Mouse (Mus musculus): ENCODE measurements at regions not wholly inside any gene's neighbourhood (a gene's known extent, or its start where the extent isn't known, plus 50 kb on each side); places are given as distances from the start of the nearest gene placed in this dataset.

DNA sequence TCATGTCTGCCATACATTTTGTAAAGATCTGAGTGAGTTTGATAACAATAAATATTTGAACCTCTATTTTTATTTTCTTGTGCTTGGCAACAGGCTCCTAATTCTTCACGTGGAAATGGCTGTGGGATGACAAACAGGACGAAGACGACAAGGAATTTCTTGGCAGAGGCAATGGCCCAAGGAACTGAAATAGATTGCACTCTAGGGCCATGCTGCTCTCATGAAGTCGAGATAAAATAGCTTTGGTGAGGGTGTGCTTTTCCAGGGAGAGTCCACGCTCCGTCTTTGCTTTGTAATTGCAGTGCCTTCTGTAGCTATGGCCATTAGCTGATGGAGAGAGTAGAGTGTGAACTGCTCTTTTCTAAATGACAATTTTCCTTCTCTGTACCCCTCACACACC, 50.9 kb upstream of the 1810046K07Rik start:
- no peak for DNase-seq

- DNase-seq: no peak
Measured at GRCm38 (mm10) chr9:51393921-51394320, 65.2 kb upstream of the 1810046K07Rik start.

GRCm38 (mm10) chr9:51394372-51394771, 65.7 kb upstream of the 1810046K07Rik start:
- DNase-seq: peak; percentile 63 to 69

GRCm38 (mm10) chr9:51396801-51397200, 68.1 kb upstream of the 1810046K07Rik start:
- no peak for DNase-seq

- DNase-seq: no peak
Measured at GRCm38 (mm10) chr9:51397589-51398220, 69.0 kb upstream of the 1810046K07Rik start.

GRCm38 (mm10) chr9:51398886-51399285, 70.2 kb upstream of the 1810046K07Rik start:
- no peak for DNase-seq

GRCm38 (mm10) chr9:51399356-51399755, 70.6 kb upstream of the 1810046K07Rik start:
- no peak for DNase-seq

- no peak for DNase-seq
Measured at GRCm38 (mm10) chr9:51401779-51402178, 73.1 kb upstream of the 1810046K07Rik start.

GRCm38 (mm10) chr9:51407978-51408377, 79.3 kb upstream of the 1810046K07Rik start:
- DNase-seq: no peak

GRCm38 (mm10) chr9:51418923-51419482, 90.3 kb upstream of the 1810046K07Rik start:
- DNase-seq: no peak

DNA sequence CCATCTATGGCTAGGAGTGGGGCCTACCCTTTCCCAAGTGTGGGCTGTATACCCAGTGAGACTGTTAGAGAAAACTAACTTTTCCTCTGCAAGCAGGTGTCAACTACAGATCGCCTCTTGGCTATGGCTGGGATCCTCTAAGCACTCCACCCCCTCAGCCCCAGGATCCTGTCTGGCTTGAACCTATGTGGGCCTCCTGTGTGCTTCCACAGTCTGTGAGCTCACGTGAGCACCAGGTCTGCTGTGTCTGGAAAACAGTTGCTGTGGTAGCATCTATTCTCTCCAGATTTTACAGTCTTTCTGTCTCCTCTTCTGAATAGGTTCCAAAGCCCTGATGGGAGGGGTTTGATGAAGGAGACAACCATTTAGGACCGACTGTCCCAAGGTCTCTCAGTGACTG, 93.8 kb upstream of the 1810046K07Rik start:
- no peak for DNase-seq

GRCm38 (mm10) chr9:51423341-51423740, 94.6 kb upstream of the 1810046K07Rik start:
- DNase-seq: no peak

GRCm38 (mm10) chr9:51430426-51430825, 101.7 kb upstream of the 1810046K07Rik start:
- no peak for DNase-seq

DNA sequence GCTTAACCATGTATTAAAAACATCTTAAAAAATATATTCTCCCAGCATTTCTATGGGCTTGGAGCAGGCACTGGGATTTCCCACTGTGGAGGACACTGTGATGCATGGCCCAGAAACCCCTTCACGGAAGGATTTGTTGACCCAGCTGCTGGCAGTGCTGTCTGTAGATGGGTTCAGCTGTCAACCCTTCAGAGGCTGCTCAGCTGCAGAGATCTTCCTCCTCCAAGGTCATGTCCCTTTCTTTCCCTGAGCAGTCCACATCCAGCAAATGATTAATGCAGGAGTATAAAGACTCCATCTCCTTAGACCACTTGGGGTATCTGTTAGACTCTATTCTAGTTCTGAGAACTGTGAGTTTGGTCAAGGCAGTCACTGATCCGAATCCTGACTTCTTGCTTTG, 108.4 kb upstream of the 1810046K07Rik start:
- no peak for DNase-seq

DNA sequence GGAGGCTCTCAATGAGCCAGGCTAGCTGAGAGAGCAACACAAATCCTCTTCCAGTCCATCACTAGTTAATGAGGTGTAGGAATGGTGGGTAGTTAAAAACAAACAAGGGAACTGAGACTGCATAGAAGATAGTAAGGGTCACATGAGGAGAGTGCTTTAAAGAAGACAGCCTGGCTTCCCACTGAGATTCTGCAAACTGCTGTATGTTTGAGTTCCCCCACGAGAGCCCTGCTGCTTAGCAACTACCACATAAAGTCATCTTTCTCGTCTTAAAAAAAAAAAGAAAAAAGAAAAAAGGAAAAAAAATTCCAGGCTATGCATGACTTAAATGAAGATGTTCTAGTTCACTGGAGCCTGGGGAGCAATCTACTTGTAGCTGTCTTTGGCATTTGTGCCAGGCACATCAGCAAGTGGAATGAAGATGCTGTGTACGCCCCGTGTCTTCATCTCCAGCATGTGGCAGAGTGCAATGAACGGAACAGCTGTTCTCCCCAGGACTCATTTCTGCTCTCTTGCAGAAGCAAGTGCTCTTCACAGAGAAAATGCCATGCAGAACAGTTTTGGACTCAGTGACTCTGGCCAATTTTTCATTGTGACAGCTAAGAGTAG, 113.2 kb upstream of the 1810046K07Rik start:
- DNase-seq: peak; percentile 11 to 32

- no peak for DNase-seq
Measured at GRCm38 (mm10) chr9:51455690-51456089, 127.0 kb upstream of the 1810046K07Rik start.

- no peak for DNase-seq
Measured at GRCm38 (mm10) chr9:51462463-51463024, 133.8 kb upstream of the 1810046K07Rik start.

DNA sequence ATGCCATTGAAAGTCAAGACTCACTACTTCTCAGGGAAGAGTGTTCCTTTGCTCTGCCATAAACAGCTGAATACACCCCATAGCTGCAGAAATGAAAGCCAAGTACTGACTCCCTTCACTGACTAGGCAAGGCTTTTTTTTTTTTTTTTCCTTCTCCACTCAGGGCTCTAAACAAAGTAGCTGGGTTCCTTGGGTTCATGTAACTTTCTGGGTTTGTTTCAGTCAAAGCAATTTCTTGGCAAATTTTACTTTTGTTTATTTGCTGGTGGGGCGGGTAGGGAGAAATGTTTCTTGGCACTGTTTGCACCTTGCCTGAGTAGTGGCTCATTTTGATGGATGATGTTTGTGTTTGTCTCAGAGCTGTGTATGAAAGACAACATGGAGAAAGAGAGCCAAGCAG, 141.3 kb upstream of the 1810046K07Rik start:
- no peak for DNase-seq

- DNase-seq: no peak
Measured at GRCm38 (mm10) chr9:51476511-51477056, 147.9 kb upstream of the 1810046K07Rik start.

GRCm38 (mm10) chr9:51487840-51488239, 159.1 kb upstream of the 1810046K07Rik start:
- DNase-seq: no peak

GRCm38 (mm10) chr9:51507265-51507913, 178.7 kb upstream of the 1810046K07Rik start:
- no peak for DNase-seq

DNA sequence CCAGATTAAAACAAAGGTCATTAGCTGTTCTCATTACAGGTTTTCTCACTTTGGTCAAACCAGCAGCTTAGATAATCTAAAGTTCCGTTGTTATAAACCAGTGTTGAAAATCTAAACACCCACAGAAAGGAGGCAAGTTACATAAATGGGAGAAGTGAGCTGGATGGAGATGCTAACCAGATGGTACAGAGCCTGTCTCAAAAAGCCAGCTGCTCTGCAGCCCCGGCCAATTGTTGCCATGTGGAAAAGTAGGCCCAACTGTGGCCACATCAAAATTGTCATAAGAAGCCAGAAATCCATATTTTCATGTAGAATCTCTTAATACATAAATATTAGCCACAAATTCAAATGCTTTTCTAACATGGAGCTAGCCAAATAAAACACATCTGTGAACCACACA, 188.9 kb upstream of the 1810046K07Rik start:
- peak; percentile 58 to 67 for DNase-seq

DNA sequence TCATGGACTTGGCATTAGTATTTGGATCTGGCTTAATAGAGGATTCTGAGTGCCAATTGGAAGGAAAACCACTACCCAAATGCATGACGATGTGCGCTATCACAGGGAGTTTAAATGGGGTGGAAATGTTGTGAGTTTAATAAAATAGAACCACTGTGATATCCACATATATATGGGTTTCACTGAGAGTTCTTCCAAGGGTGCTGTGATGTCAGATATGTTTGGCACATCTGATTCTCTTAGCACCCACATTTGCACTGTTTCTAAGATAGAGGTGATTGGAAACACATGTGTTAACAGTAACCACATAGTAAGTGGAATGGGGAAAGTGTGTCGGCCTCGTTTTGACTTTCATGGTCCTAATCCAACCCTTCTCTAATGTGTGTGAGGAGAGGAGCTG, 189.7 kb upstream of the 1810046K07Rik start:
- DNase-seq: no peak
